Mouse (Mus musculus) midbrain, embryonic 15.5 days (tissue): ENCODE data around the gene Selenov. TPM values are rescaled to one million over a fixed set of nuclear protein-coding genes. Genes with fewer than 3 reads are reported as not detected.
A peak's percentile ranks its signal among the peaks of the same experiment; 100 is the strongest.

Source experiments
- ATAC-seq: fragments of 200-750 bp; cut with Nextera tagmentation; replicated peaks from 2 replicates; pipeline ENCODE4 v1.8.0; 2017; ENCODE audit warnings: moderate TSS enrichment
- H3K27ac ChIP-seq: fragments of 300-500 bp; sonication (generic); 2 replicates; pipeline ENCODE4 v1.5.1; 2015; ENCODE audit warnings: mild to moderate bottlenecking, inconsistent platforms
- H3K27me3 ChIP-seq: fragments of 300-500 bp; sonication (generic); replicated peaks from 2 replicates; pipeline ENCODE4 v1.6.1; 2015; ENCODE audit warnings: inconsistent platforms
- H3K36me3 ChIP-seq: fragments of 300-500 bp; sonication (generic); replicated peaks from 2 replicates; pipeline ENCODE4 v1.6.1; 2015; ENCODE audit warnings: inconsistent platforms
- H3K4me1 ChIP-seq: fragments of 300-500 bp; sonication (generic); 2 replicates; pipeline ENCODE4 v1.6.1; 2015; ENCODE audit warnings: inconsistent platforms
- H3K4me2 ChIP-seq: fragments of 300-500 bp; sonication (generic); 2 replicates; pipeline ENCODE4 v1.6.1; 2015; ENCODE audit warnings: inconsistent platforms, mild to moderate bottlenecking, moderate library complexity
- H3K4me3 ChIP-seq: fragments of 300-500 bp; sonication (generic); 2 replicates; pipeline ENCODE4 v1.5.1; 2015; ENCODE audit warnings: mild to moderate bottlenecking, inconsistent platforms
- H3K9ac ChIP-seq: fragments of 300-500 bp; sonication (generic); 2 replicates; pipeline ENCODE4 v1.6.1; 2015; ENCODE audit warnings: mild to moderate bottlenecking, inconsistent platforms
- H3K9me3 ChIP-seq: fragments of 300-500 bp; sonication (generic); 2 replicates; pipeline ENCODE4 v1.6.1; 2016; ENCODE audit warnings: inconsistent platforms
- whole genome bisulfite sequencing: fragments of 180-500 bp; shearing (Covaris S2); methylation state at CpG from one replicate; pipeline ENCODE4 v1.1.7; 2015; ENCODE audit warnings: mixed read lengths; 5-methylcytosine and 5-hydroxymethylcytosine counted together
- polyA plus RNA-seq: library from polyadenylated mRNA; unstranded; fragments of >200 nt; fragmentation: Nextera tagmentation; extraction: Ambion mirVana; gene quantifications from 2 replicates; pipeline ENCODE4 v1.2.1, GENCODE M21; 2015

Gene Selenov
- polyA plus RNA-seq: 0.92 and 1.3 TPM in 2 replicates

DNA sequence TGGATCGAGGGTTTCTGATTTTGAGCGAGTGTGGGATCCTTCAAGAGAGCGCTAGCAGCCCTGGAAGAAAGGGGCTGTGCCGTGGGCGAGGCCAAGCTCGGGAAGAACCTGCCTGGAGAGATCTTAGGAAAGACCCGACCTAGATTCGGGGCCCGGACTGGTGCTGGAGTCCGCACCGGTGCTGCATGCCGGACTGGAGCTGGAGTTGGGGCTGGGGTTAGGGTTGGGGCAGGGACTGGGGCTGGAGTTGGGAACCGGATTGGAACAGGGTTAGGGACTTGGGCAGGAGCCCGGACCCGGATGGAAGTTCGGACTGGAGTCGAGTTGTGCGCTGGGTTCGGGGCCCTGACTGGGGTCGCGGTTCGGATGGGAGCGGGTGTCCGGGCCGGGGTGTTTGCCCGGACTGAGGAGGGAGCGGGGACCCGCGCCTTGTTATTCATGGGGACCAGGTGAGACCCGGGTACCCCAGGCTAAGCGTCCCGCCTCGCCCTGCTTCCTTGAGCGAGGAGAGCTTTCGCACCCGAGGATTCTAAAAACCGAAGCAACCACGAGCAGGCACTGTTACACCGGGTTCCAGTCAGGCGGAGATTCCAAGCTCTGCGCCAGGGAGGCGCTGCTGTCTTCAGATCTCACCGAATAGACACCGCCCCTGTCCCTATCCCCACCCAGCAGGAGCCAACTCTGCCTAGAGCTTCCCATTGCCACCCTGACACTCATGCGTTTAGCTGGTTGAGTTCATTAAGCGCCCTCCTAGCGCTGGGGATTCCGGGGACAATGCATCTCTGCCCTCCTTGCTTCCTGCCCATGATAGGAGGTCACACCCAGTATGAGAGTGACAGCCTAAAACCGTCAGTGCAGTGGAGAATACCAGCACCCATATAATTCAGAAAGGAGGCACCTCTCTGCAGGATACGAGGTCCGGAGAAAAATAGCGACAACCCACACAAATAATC is at the start of gene Selenov:
Gene Selenov, minus strand, starts transcription at position 549 of the 953 bp plus-strand sequence.
- ATAC-seq: peak; percentile 37; the same call in 1 of the 2 replicates
- H3K4me2 ChIP-seq: peak within 1 kb of the TSS; percentile 49
- H3K9me3 ChIP-seq: no peaks in the 10 kb centered on the region
- no peak within 1 kb of the TSS for H3K27ac ChIP-seq
- peak within 1 kb of the TSS; percentile 2; the same call in 1 of the 2 replicates for H3K9ac ChIP-seq
- H3K27me3 ChIP-seq: peaks cover 38% of the 10 kb centered on the region
- peak within 1 kb of the TSS; percentile 29 for H3K4me3 ChIP-seq
- peaks cover 24% of the 10 kb centered on the region for H3K4me1 ChIP-seq
- H3K36me3 ChIP-seq: no peaks in the 10 kb centered on the region
- whole genome bisulfite sequencing: 1% methylated on average over 52 of the region's 52 CpGs

- Histone ChIP-seq H3K4me1 (peaks cover 28% of the 10 kb centered on the region), H3K9me3 (no peaks in the 10 kb centered on the region), H3K36me3 (no peaks in the 10 kb centered on the region), H3K4me3 (peak overlapping the region; percentile 66), H3K27me3 (no peaks in the 10 kb centered on the region), H3K27ac (peak overlapping the region; percentile 87), H3K9ac (peak overlapping the region; percentile 49; the same call in 1 of the 2 replicates), H3K4me2 (peak overlapping the region; percentile 79)
- 79% methylated on average over 19 of the region's 19 CpGs for WGBS
- ATAC-seq: 0 out of 2 replicates have a peak, but pooled peaks have one; percentile 2
Observed at GRCm38 (mm10) chr7:28339213-28339917, 48.4 kb upstream of the Selenov start.

DNA sequence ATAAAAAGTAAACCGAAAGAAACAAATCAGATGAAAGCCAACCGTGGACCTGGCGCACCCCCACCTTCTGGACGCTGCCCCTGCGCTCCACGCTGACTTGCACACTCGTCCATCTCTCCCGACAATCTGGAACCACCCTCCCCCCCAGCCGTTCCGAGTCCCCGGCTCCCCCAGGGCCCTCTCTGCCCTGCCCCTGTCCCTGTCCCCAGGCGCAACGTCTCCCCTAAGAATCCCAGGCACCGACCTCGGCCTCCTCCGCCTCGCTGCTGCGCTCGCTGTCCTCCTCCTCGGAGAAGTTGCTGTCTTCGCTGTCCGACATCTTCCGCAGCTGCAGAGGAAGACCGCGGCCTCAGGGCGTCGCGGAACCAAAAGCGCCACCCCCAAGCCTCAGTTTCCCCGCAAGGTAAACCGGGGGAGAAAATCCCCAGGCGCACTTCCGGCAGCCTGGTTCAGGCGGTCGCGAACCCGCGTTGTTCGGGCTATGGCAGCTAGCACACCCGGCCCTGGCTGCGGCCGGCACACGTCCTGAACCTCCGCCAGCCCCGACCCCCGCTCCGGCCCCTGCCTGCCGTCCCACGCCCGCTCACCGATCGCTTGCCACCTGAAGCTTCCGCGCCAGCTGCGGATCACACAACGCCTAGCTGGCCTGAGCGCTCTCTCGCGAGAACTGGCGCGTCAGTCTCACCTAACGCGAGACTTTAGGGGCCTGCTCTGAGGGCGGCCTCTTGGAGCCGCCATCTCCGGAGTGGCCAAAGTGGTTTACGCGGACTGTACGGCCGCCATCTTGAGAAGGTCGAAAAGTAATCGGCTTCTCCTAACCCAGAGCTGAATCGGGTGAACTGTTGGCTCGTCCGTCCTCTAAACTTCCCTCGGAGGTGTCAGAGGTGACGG is 47.4 kb upstream of the Selenov start, which contains the start of gene Supt5:
Gene Supt5, minus strand, starts transcription at position 639 of the 891 bp plus-strand sequence.
- peak; percentile 99 for ATAC-seq
- Histone ChIP-seq H3K4me2 (peak within 1 kb of the TSS; percentile 79), H3K9me3 (no peaks in the 10 kb centered on the region), H3K9ac (peak within 1 kb of the TSS; percentile 80), H3K4me3 (peak within 1 kb of the TSS; percentile 66), H3K27me3 (no peaks in the 10 kb centered on the region), H3K36me3 (no peaks in the 10 kb centered on the region), H3K4me1 (peaks cover 28% of the 10 kb centered on the region), H3K27ac (peak within 1 kb of the TSS; percentile 87)
- under 1% methylated on average over 77 of the region's 77 CpGs for WGBS

- Histone ChIP-seq H3K4me2 (no peak overlapping the region), H3K4me1 (peaks cover 28% of the 10 kb centered on the region), H3K36me3 (peaks cover 8% of the 10 kb centered on the region; the same call in 1 of the 2 replicates), H3K9me3 (no peaks in the 10 kb centered on the region), H3K27me3 (no peaks in the 10 kb centered on the region), H3K4me3 (no peak overlapping the region), H3K9ac (no peak overlapping the region), H3K27ac (no peak overlapping the region)
- 94% methylated on average over 2 of the region's 2 CpGs for WGBS
- ATAC-seq: no peak
Observed at GRCm38 (mm10) chr7:28335471-28335870, 44.5 kb upstream of the Selenov start.

DNA sequence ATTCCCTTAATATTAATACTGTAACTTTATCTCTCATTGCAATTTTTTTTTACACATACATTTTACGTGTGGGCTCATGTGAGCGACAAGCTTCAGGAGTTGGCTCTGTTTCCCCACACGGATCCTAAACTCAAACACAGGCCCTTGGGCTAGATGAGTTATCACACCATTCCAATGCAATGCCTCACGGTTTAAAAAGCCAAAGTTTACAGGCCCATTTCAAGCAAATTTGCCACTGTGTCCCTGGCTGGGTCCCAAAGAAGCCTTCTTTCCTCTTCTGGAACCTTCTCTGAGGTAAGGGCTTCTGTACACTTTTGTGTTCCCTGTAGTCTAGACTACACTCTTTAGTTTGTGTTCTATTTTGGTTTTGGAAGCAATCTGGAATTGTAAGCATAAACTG is 43.5 kb upstream of the Selenov start:
- H3K27ac ChIP-seq: no peak overlapping the region
- H3K4me1 ChIP-seq: peaks cover 28% of the 10 kb centered on the region
- WGBS: 94% methylated on average over 4 of the region's 4 CpGs
- no peak overlapping the region for H3K9ac ChIP-seq
- H3K9me3 ChIP-seq: no peaks in the 10 kb centered on the region
- H3K4me3 ChIP-seq: no peak overlapping the region
- H3K27me3 ChIP-seq: no peaks in the 10 kb centered on the region
- peaks cover 10% of the 10 kb centered on the region for H3K36me3 ChIP-seq
- no peak overlapping the region for H3K4me2 ChIP-seq
- no peak for ATAC-seq

DNA sequence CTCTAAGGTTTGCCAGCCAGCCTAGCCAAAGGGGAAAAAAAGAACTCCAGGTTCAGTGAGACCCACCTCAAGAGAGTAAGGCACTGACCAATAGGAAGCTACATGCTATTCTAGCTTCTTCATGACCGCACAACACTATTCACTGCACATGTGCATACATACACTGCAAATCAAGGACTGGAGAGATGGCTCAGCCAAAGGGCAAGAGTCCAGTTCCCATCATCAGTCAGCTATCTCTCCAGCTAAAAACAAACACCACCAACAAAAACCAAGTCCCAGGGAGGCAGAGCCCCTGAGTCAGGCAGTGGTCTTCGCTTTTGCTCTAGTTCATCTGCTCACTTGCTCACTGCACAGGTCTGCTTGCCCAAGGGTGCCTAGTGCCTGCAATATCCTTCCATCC is 37.3 kb upstream of the Selenov start:
- no peaks in the 10 kb centered on the region for H3K9me3 ChIP-seq

GRCm38 (mm10) chr7:28326457-28326856 is 35.5 kb upstream of the Selenov start:
- H3K4me1 ChIP-seq: no peaks in the 10 kb centered on the region
- no peak for ATAC-seq
- no peaks in the 10 kb centered on the region for H3K27me3 ChIP-seq
- no peak overlapping the region for H3K4me2 ChIP-seq
- peaks cover 74% of the 10 kb centered on the region for H3K36me3 ChIP-seq
- H3K9me3 ChIP-seq: no peaks in the 10 kb centered on the region
- H3K4me3 ChIP-seq: no peak overlapping the region
- 79% methylated on average over 4 of the region's 4 CpGs for WGBS
- no peak overlapping the region for H3K27ac ChIP-seq
- H3K9ac ChIP-seq: no peak overlapping the region

More for the DNA sequence above, 37.3 kb upstream of the Selenov start:
- Histone ChIP-seq H3K4me2 (no peak overlapping the region), H3K4me1 (no peaks in the 10 kb centered on the region), H3K9ac (no peak overlapping the region), H3K27me3 (no peaks in the 10 kb centered on the region), H3K27ac (no peak overlapping the region), H3K4me3 (no peak overlapping the region), H3K36me3 (peaks cover 56% of the 10 kb centered on the region)
- 93% methylated on average over 2 of the region's 2 CpGs for WGBS
- ATAC-seq: no peak

DNA sequence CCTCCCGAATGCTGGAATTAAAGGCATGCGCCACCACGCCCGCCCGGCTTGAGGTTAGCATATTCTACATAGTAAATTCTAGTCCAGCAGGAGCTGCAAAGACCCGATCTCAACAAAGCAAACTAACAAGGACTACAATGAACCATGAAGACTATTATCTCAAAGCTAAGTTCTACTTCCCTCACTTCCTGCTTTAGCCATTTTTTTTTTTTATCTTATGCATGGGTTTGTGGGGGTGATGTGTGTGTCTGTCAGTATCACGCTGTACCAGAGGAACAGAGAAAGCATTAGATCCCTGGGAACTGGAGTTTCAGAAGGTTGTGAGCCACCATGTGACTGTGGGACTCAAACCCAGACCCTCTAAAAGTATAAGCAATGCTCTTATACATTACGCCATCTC is 34.3 kb upstream of the Selenov start:
- H3K36me3 ChIP-seq: peaks cover 74% of the 10 kb centered on the region
- no peaks in the 10 kb centered on the region for H3K4me1 ChIP-seq
- H3K27me3 ChIP-seq: no peaks in the 10 kb centered on the region
- H3K4me2 ChIP-seq: no peak overlapping the region
- H3K4me3 ChIP-seq: no peak overlapping the region
- 98% methylated on average over 8 of the region's 8 CpGs for WGBS
- H3K9ac ChIP-seq: no peak overlapping the region
- H3K9me3 ChIP-seq: no peaks in the 10 kb centered on the region
- H3K27ac ChIP-seq: no peak overlapping the region
- ATAC-seq: no peak

GRCm38 (mm10) chr7:28321974-28322720 is 31.2 kb upstream of the Selenov start:
- 93% methylated on average over 15 of the region's 15 CpGs for WGBS
- Histone ChIP-seq H3K4me2 (no peak overlapping the region), H3K27ac (no peak overlapping the region), H3K36me3 (peaks cover 84% of the 10 kb centered on the region), H3K9ac (no peak overlapping the region), H3K4me1 (no peaks in the 10 kb centered on the region), H3K9me3 (no peaks in the 10 kb centered on the region), H3K27me3 (no peaks in the 10 kb centered on the region), H3K4me3 (no peak overlapping the region)
- no peak for ATAC-seq

GRCm38 (mm10) chr7:28318714-28319113 is 27.7 kb upstream of the Selenov start:
- H3K9me3 ChIP-seq: no peaks in the 10 kb centered on the region
- no peak overlapping the region for H3K4me3 ChIP-seq
- no peak overlapping the region for H3K27ac ChIP-seq
- ATAC-seq: no peak
- H3K27me3 ChIP-seq: no peaks in the 10 kb centered on the region
- H3K4me2 ChIP-seq: no peak overlapping the region
- 95% methylated on average over 17 of the region's 17 CpGs for WGBS
- no peaks in the 10 kb centered on the region for H3K4me1 ChIP-seq
- H3K36me3 ChIP-seq: peaks cover 91% of the 10 kb centered on the region
- H3K9ac ChIP-seq: no peak overlapping the region

DNA sequence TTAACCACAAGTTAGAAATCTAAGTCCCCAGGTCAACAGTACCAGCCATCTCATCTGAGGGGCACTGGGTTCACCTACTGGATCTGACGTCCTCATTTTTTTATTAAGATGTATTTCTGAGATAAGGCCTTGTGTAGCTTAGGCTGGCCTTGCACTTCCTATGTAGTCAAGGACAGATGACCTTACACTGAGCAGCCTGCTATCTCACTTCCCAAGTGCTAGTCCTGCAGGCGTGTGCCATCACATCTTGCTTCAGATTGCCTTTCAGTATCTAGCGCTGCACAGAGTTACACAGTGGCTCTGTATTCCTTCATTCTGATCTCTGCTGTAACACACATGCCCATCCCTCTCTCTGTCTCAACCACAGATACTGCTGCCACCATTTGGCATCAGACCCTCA is 27.1 kb upstream of the Selenov start:
- no peak overlapping the region for H3K4me2 ChIP-seq
- 94% methylated on average over 3 of the region's 3 CpGs for WGBS
- no peak overlapping the region for H3K9ac ChIP-seq
- peaks cover 84% of the 10 kb centered on the region for H3K36me3 ChIP-seq
- ATAC-seq: no peak
- no peaks in the 10 kb centered on the region for H3K4me1 ChIP-seq
- H3K4me3 ChIP-seq: no peak overlapping the region
- H3K9me3 ChIP-seq: no peaks in the 10 kb centered on the region
- H3K27ac ChIP-seq: no peak overlapping the region
- no peaks in the 10 kb centered on the region for H3K27me3 ChIP-seq
